Mouse (Mus musculus): ENCODE measurements at regions not wholly inside any gene's neighbourhood (a gene's known extent, or its start where the extent isn't known, plus 50 kb on each side); places are given as distances from the start of the nearest gene placed in this dataset.

- H3K4me3 ChIP-seq (ENCODE audit: low read depth, low read length), result no peak overlapping the region
- 52% methylated on average over 8 of the region's 8 CpGs for WGBS (ENCODE audit: insufficient replicate concordance)
- no peaks in the 10 kb centered on the region for H3K9me3 ChIP-seq (replicated peaks; ENCODE audit: control insufficient read depth, low read length)
- no peaks in the 10 kb centered on the region for H3K36me3 ChIP-seq (ENCODE audit: control insufficient read depth, insufficient read depth)
- H3K9ac ChIP-seq (ENCODE audit: low read depth, low read length), result no peak overlapping the region
- no peaks in the 10 kb centered on the region for H3K4me1 ChIP-seq (ENCODE audit: control insufficient read depth, low read depth, low read length)
- ATAC-seq (ENCODE audit: low read depth), result no peak
- no peaks in the 10 kb centered on the region for H3K27me3 ChIP-seq (ENCODE audit: control insufficient read depth, insufficient read depth, low read depth, low read length)
- H3K4me2 ChIP-seq (ENCODE audit: low read depth, low read length), result no peak overlapping the region
- no peak overlapping the region for H3K27ac ChIP-seq (ENCODE audit: low read length)
These were observed 316.6 kb upstream of the 4931429L15Rik start for GRCm38 (mm10) chr9:46636261-46637010.

- 57% methylated on average over 4 of the region's 4 CpGs for WGBS (ENCODE audit: insufficient replicate concordance)
- H3K27ac ChIP-seq (ENCODE audit: low read length), result no peak overlapping the region
- no peak overlapping the region for H3K4me3 ChIP-seq (ENCODE audit: low read depth, low read length)
- H3K27me3 ChIP-seq (ENCODE audit: control insufficient read depth, insufficient read depth, low read depth, low read length), result no peaks in the 10 kb centered on the region
- no peak for ATAC-seq (ENCODE audit: low read depth)
- H3K4me1 ChIP-seq (ENCODE audit: control insufficient read depth, low read depth, low read length), result no peaks in the 10 kb centered on the region
- H3K4me2 ChIP-seq (ENCODE audit: low read depth, low read length), result no peak overlapping the region
- H3K9me3 ChIP-seq (replicated peaks; ENCODE audit: control insufficient read depth, low read length), result no peaks in the 10 kb centered on the region
- no peaks in the 10 kb centered on the region for H3K36me3 ChIP-seq (ENCODE audit: control insufficient read depth, insufficient read depth)
- H3K9ac ChIP-seq (ENCODE audit: low read depth, low read length), result no peak overlapping the region
These were observed 314.2 kb upstream of the 4931429L15Rik start for GRCm38 (mm10) chr9:46633952-46634351.

GRCm38 (mm10) chr9:46632576-46632975, 312.8 kb upstream of the 4931429L15Rik start:
- WGBS (ENCODE audit: insufficient replicate concordance), result 61% methylated on average over 10 of the region's 10 CpGs
- H3K36me3 ChIP-seq (ENCODE audit: control insufficient read depth, insufficient read depth), result no peaks in the 10 kb centered on the region
- no peak overlapping the region for H3K4me3 ChIP-seq (ENCODE audit: low read depth, low read length)
- no peaks in the 10 kb centered on the region for H3K9me3 ChIP-seq (replicated peaks; ENCODE audit: control insufficient read depth, low read length)
- H3K9ac ChIP-seq (ENCODE audit: low read depth, low read length), result no peak overlapping the region
- H3K27me3 ChIP-seq (ENCODE audit: control insufficient read depth, insufficient read depth, low read depth, low read length), result no peaks in the 10 kb centered on the region
- no peak for ATAC-seq (ENCODE audit: low read depth)
- no peaks in the 10 kb centered on the region for H3K4me1 ChIP-seq (ENCODE audit: control insufficient read depth, low read depth, low read length)
- no peak overlapping the region for H3K27ac ChIP-seq (ENCODE audit: low read length)
- H3K4me2 ChIP-seq (ENCODE audit: low read depth, low read length), result no peak overlapping the region

- Histone ChIP-seq H3K9me3 (replicated peaks; ENCODE audit: control insufficient read depth, low read length) (no peaks in the 10 kb centered on the region), H3K9ac (ENCODE audit: low read depth, low read length) (no peak overlapping the region), H3K4me3 (ENCODE audit: low read depth, low read length) (no peak overlapping the region), H3K27ac (ENCODE audit: low read length) (no peak overlapping the region), H3K27me3 (ENCODE audit: control insufficient read depth, insufficient read depth, low read depth, low read length) (no peaks in the 10 kb centered on the region), H3K4me2 (ENCODE audit: low read depth, low read length) (no peak overlapping the region), H3K4me1 (ENCODE audit: control insufficient read depth, low read depth, low read length) (no peaks in the 10 kb centered on the region), H3K36me3 (ENCODE audit: control insufficient read depth, insufficient read depth) (no peaks in the 10 kb centered on the region)
- WGBS (ENCODE audit: insufficient replicate concordance), result 36% methylated on average over 2 of the region's 2 CpGs
- no peak for ATAC-seq (ENCODE audit: low read depth)
These were observed 302.5 kb upstream of the 4931429L15Rik start for GRCm38 (mm10) chr9:46622255-46622654.

GRCm38 (mm10) chr9:46621851-46622250, 302.1 kb upstream of the 4931429L15Rik start:
- no peak overlapping the region for H3K4me3 ChIP-seq (ENCODE audit: low read depth, low read length)
- no peaks in the 10 kb centered on the region for H3K9me3 ChIP-seq (replicated peaks; ENCODE audit: control insufficient read depth, low read length)
- no peak for ATAC-seq (ENCODE audit: low read depth)
- WGBS (ENCODE audit: insufficient replicate concordance), result 65% methylated on average over 6 of the region's 6 CpGs
- H3K36me3 ChIP-seq (ENCODE audit: control insufficient read depth, insufficient read depth), result no peaks in the 10 kb centered on the region
- no peak overlapping the region for H3K9ac ChIP-seq (ENCODE audit: low read depth, low read length)
- no peak overlapping the region for H3K27ac ChIP-seq (ENCODE audit: low read length)
- H3K27me3 ChIP-seq (ENCODE audit: control insufficient read depth, insufficient read depth, low read depth, low read length), result no peaks in the 10 kb centered on the region
- H3K4me1 ChIP-seq (ENCODE audit: control insufficient read depth, low read depth, low read length), result no peaks in the 10 kb centered on the region
- H3K4me2 ChIP-seq (ENCODE audit: low read depth, low read length), result no peak overlapping the region

GRCm38 (mm10) chr9:46610101-46611005, 290.6 kb upstream of the 4931429L15Rik start:
- H3K27me3 ChIP-seq (ENCODE audit: control insufficient read depth, insufficient read depth, low read depth, low read length), result no peaks in the 10 kb centered on the region
- no peaks in the 10 kb centered on the region for H3K36me3 ChIP-seq (ENCODE audit: control insufficient read depth, insufficient read depth)
- ATAC-seq (ENCODE audit: low read depth), result no peak
- no peaks in the 10 kb centered on the region for H3K9me3 ChIP-seq (replicated peaks; ENCODE audit: control insufficient read depth, low read length)
- no peak overlapping the region for H3K4me3 ChIP-seq (ENCODE audit: low read depth, low read length)
- no peaks in the 10 kb centered on the region for H3K4me1 ChIP-seq (ENCODE audit: control insufficient read depth, low read depth, low read length)
- H3K4me2 ChIP-seq (ENCODE audit: low read depth, low read length), result no peak overlapping the region
- WGBS (ENCODE audit: insufficient replicate concordance), result 34% methylated on average over 11 of the region's 11 CpGs
- no peak overlapping the region for H3K27ac ChIP-seq (ENCODE audit: low read length)
- H3K9ac ChIP-seq (ENCODE audit: low read depth, low read length), result no peak overlapping the region

GRCm38 (mm10) chr9:46608695-46609094, 288.9 kb upstream of the 4931429L15Rik start:
- Histone ChIP-seq H3K36me3 (ENCODE audit: control insufficient read depth, insufficient read depth) (no peaks in the 10 kb centered on the region), H3K9ac (ENCODE audit: low read depth, low read length) (no peak overlapping the region), H3K4me1 (ENCODE audit: control insufficient read depth, low read depth, low read length) (no peaks in the 10 kb centered on the region), H3K27me3 (ENCODE audit: control insufficient read depth, insufficient read depth, low read depth, low read length) (no peaks in the 10 kb centered on the region), H3K4me3 (ENCODE audit: low read depth, low read length) (no peak overlapping the region), H3K27ac (ENCODE audit: low read length) (no peak overlapping the region), H3K4me2 (ENCODE audit: low read depth, low read length) (no peak overlapping the region), H3K9me3 (replicated peaks; ENCODE audit: control insufficient read depth, low read length) (no peaks in the 10 kb centered on the region)
- 57% methylated on average over 8 of the region's 8 CpGs for WGBS (ENCODE audit: insufficient replicate concordance)
- no peak for ATAC-seq (ENCODE audit: low read depth)

- no peak for ATAC-seq (ENCODE audit: low read depth)
- H3K4me1 ChIP-seq (ENCODE audit: control insufficient read depth, low read depth, low read length), result no peaks in the 10 kb centered on the region
- H3K9me3 ChIP-seq (replicated peaks; ENCODE audit: control insufficient read depth, low read length), result no peaks in the 10 kb centered on the region
- no peak overlapping the region for H3K4me3 ChIP-seq (ENCODE audit: low read depth, low read length)
- no peak overlapping the region for H3K4me2 ChIP-seq (ENCODE audit: low read depth, low read length)
- H3K36me3 ChIP-seq (ENCODE audit: control insufficient read depth, insufficient read depth), result no peaks in the 10 kb centered on the region
- no peak overlapping the region for H3K27ac ChIP-seq (ENCODE audit: low read length)
- H3K9ac ChIP-seq (ENCODE audit: low read depth, low read length), result no peak overlapping the region
- H3K27me3 ChIP-seq (ENCODE audit: control insufficient read depth, insufficient read depth, low read depth, low read length), result no peaks in the 10 kb centered on the region
- 77% methylated on average over 9 of the region's 9 CpGs for WGBS (ENCODE audit: insufficient replicate concordance)
These were observed 281.0 kb upstream of the 4931429L15Rik start for GRCm38 (mm10) chr9:46600803-46601202.
